Mouse (Mus musculus) cerebellum, adult 2 months (tissue): Measurements from ENCODE around the gene Emc7.

ENCODE experiments used
- CTCF ChIP-seq: fragments of 200-500 bp; IDR thresholded peaks from 2 replicates; pipeline ENCODE4 v1.5.1; 2011; ENCODE audit warnings: low read depth, mild to moderate bottlenecking, control low read depth, low read length, moderate library complexity, borderline replicate concordance; ENCODE audit not compliant: insufficient read depth
- POLR2A ChIP-seq: fragments of 200-500 bp; IDR thresholded peaks from 2 replicates; pipeline ENCODE4 v1.6.1; 2011; ENCODE audit warnings: low read length, control low read depth, borderline replicate concordance; ENCODE audit not compliant: insufficient read depth

GRCm38 (mm10) chr2:112480669-112481068 is 25.9 kb downstream of the Emc7 start, which contains the start of gene Chrm5:
- TF ChIP-seq CTCF (no peak), POLR2A (no peak)
